Mouse (Mus musculus) cerebellum, postnatal 25 days (tissue): ENCODE data around the gene Znfx1.

Source experiments
- DNase-seq, 2 experiments: peaks; one replicate each; pipeline ENCODE4 v3.0.0; 2021; ENCODE audit warnings: mixed read lengths in 2 of 2

Gene Znfx1

DNA sequence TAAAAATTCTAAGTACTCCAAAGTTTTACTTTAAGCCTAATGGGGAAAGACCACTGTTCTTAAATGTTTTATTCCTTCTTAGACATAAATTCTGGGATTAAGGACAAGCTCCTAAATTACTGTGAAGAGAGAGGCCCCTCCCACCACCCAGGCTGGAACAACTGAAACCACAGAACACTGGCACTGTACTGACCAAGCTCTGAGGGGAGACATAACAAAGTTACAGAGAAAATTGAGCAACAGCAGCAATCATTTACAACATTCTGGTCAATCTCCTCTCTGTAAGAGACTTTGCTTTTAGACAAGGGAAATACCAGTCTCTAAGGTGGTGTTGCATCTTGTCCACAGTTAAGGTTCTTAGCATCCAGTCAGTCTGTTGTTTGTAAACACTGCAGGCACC lies 70.9 kb downstream of the Znfx1 start:
- no peak for DNase-seq

DNA sequence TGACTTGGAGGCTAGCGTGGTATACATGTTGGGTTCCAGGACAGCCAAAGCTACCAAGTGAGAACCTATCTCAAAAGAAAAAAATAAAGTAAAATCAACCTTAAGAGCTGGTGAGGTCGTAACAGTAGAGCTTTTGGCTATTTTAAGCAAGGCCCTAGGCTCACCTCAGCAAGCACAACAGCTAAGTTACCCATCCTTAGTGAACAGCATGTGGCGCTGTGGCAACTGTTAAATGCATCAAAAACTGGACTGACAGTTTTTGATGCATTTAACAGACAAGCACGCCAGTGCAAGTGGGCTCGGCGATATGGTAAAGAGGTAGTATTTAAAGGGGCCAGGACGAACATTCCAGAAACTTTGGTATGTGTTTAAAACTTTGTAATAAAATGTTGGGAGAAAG lies 72.0 kb downstream of the Znfx1 start:
- DNase-seq: no peak
